Mouse (Mus musculus) small intestine, adult 2 months (tissue): ENCODE measurements around the gene Plekhm1. TPM values are rescaled to one million over a fixed set of nuclear protein-coding genes. Genes with fewer than 3 reads are reported as not detected.

Experiments used
- H3K27ac ChIP-seq: fragments of 200-500 bp; 2 replicates; pipeline ENCODE4 v1.5.1; 2012; ENCODE audit warnings: low read depth, low read length, control low read depth, inconsistent platforms; ENCODE audit not compliant: insufficient read depth
- H3K27me3 ChIP-seq: fragments of 200-500 bp; 2 replicates; pipeline ENCODE4 v1.6.1; 2012; ENCODE audit warnings: mild to moderate bottlenecking, moderate library complexity, low read length, inconsistent platforms; ENCODE audit not compliant: control insufficient read depth, insufficient read depth
- H3K36me3 ChIP-seq: fragments of 200-500 bp; 2 replicates; pipeline ENCODE4 v1.6.1; 2012; ENCODE audit warnings: mild to moderate bottlenecking, low read length, control low read depth, inconsistent platforms; ENCODE audit not compliant: control insufficient read depth, insufficient read depth
- H3K4me1 ChIP-seq: fragments of 200-500 bp; 2 replicates; pipeline ENCODE4 v1.6.1; 2012; ENCODE audit warnings: low read length, inconsistent platforms, mixed read lengths; ENCODE audit not compliant: control insufficient read depth, insufficient read depth, insufficient read length
- H3K4me3 ChIP-seq: fragments of 200-500 bp; 2 replicates; pipeline ENCODE4 v1.5.1; 2012; ENCODE audit warnings: low read depth, mild to moderate bottlenecking, control low read depth, inconsistent platforms, low read length, moderate library complexity
- CTCF ChIP-seq: fragments of 200-500 bp; IDR thresholded peaks from 2 replicates; pipeline ENCODE4 v1.5.1; 2012; ENCODE audit warnings: low read depth, mild to moderate bottlenecking, control low read depth, inconsistent platforms, low read length, moderate library complexity, mixed read lengths; ENCODE audit not compliant: insufficient replicate concordance, insufficient read length; ENCODE audit errors: extremely low read depth
- POLR2A ChIP-seq: fragments of 200-500 bp; IDR thresholded peaks from 2 replicates; pipeline ENCODE4 v1.6.1; 2012; ENCODE audit warnings: low read depth, mild to moderate bottlenecking, control low read depth, inconsistent platforms, low read length, moderate library complexity
- WGBS: fragments of 180-500 bp; shearing (Covaris S2); methylation state at CpG from one replicate; pipeline ENCODE4 v1.1.7; 2018; 5-methylcytosine and 5-hydroxymethylcytosine counted together
- polyA plus RNA-seq: library from polyadenylated mRNA; depleted of rRNA; stranded (reverse); fragments of >200 nt; gene quantifications from 2 replicates; pipeline ENCODE4 v1.2.3, GENCODE M21; 2012

The Plekhm1 gene
- polyA plus RNA-seq, 1 experiment, result 16.6 TPM

GRCm38 (mm10) chr11:103345408-103346091, 66.9 kb downstream of the Plekhm1 start:
- H3K4me3 ChIP-seq, result peak overlapping the region; percentile 57
- peaks cover 16% of the 10 kb centered on the region for H3K36me3 ChIP-seq
- peak overlapping the region; percentile 96 for H3K27ac ChIP-seq
- 28% methylated on average over 7 of the region's 7 CpGs for WGBS
- no peaks in the 10 kb centered on the region for H3K27me3 ChIP-seq
- H3K4me1 ChIP-seq, result peaks cover 46% of the 10 kb centered on the region
- peak; percentile 25; the same call in 1 of the 2 replicates for TF ChIP-seq POLR2A
- no peak for TF ChIP-seq CTCF

- Histone ChIP-seq H3K4me1 (peaks cover 52% of the 10 kb centered on the region), H3K27ac (peak overlapping the region; percentile 96), H3K4me3 (peak overlapping the region; percentile 57), H3K36me3 (peaks cover 17% of the 10 kb centered on the region), H3K27me3 (no peaks in the 10 kb centered on the region)
- WGBS, result 65% methylated on average over 19 of the region's 19 CpGs
- TF ChIP-seq POLR2A (peak; percentile 26; the same call in 1 of the 2 replicates), CTCF (no peak)
Measured at GRCm38 (mm10) chr11:103344494-103345332, 67.8 kb downstream of the Plekhm1 start.

DNA sequence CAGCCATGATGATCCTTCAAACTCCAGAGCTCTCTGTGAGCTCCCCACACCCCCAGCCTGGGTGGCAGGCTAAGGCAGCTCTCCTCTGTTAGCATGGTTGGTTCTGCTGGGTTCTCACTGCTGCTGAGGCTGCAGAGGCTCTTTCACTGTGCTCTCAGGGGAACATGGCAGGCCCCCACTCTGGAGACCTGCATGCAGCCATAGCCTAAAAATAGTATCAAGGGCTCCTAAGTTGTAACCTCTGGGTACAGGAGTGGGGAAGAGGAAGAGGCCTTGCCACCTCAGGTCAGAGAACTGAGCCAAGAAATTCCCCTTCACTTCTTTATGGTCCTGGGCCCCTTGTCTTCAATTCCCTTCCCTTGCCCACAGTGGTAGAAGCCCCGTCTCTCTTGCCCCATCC, 68.6 kb downstream of the Plekhm1 start:
- Histone ChIP-seq H3K4me3 (peak overlapping the region; percentile 57), H3K27ac (no peak overlapping the region), H3K27me3 (no peaks in the 10 kb centered on the region), H3K36me3 (peaks cover 16% of the 10 kb centered on the region), H3K4me1 (peaks cover 58% of the 10 kb centered on the region)
- 77% methylated on average over 1 of the region's 1 CpGs for WGBS
- TF ChIP-seq CTCF (no peak), POLR2A (no peak)

DNA sequence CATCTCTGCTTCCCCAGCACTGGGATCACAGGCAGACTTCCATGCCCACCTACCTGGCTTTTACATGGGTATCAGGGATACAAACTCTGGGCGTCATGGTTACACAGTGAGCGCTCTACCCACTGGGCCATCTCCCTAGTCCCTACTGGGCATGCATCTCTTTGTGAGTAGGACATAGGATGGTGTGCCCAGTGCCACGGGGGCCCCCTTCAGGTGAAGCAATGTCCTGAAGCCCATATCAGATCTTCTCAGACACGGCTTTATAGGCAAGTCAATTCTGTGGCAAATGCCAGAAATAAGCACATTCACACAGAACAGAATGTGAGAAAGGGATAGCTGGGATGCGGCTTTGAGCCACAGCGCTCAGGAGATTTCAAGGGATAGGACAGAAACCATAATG, 69.4 kb downstream of the Plekhm1 start:
- WGBS, result 75% methylated on average over 6 of the region's 6 CpGs
- no peaks in the 10 kb centered on the region for H3K27me3 ChIP-seq
- H3K4me1 ChIP-seq, result peaks cover 58% of the 10 kb centered on the region
- H3K27ac ChIP-seq, result no peak overlapping the region
- H3K4me3 ChIP-seq, result no peak overlapping the region
- H3K36me3 ChIP-seq, result peaks cover 22% of the 10 kb centered on the region
- TF ChIP-seq POLR2A, result no peak
- TF ChIP-seq CTCF, result no peak

DNA sequence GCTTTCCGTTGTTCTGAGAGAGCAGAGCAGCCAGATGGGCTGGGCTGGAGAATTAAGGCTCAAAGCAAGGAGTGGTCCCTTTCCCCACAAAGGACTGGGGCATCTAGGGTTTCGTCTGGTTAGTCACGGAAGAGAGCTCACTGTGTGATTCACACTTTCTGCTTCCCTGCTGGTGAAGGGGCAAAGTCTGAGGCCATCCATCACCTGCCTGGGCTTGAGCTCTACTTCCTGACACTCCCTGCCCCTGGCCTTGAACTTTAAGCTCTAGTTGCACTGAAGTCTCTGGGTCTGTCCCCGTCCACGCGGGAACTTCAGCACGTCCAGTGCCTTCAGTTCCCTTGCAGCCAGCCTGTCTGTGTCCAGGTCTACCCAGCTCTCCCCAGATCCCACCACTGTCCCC, 71.8 kb downstream of the Plekhm1 start:
- Histone ChIP-seq H3K36me3 (peaks cover 39% of the 10 kb centered on the region), H3K4me1 (peaks cover 41% of the 10 kb centered on the region), H3K4me3 (peak overlapping the region; percentile 56; the same call in 1 of the 2 replicates), H3K27me3 (no peaks in the 10 kb centered on the region), H3K27ac (peak overlapping the region; percentile 98)
- TF ChIP-seq CTCF (no peak), POLR2A (peak; percentile 41)
- WGBS, result 25% methylated on average over 7 of the region's 7 CpGs

DNA sequence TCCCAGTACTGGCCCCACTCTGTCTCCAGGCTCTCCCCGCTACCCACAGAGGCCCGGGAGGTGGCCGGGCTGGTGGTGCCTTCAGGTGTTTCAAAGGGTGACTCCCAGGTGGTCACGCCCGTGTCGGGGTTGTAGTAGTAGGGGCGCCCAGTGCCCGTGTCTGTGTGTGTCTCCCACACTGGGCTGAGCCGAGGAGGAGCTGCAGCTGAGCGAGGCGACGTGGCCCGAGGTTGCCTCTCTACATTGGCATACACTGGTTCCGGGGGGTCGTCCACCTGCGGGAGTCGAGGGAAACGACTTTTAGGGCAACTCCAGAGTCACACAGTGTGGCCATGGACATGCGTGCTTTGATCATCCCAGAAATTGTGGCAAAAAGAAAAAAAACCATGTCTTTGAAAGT, 72.4 kb downstream of the Plekhm1 start:
- peak overlapping the region; percentile 56 for H3K4me3 ChIP-seq
- H3K27me3 ChIP-seq, result no peaks in the 10 kb centered on the region
- H3K36me3 ChIP-seq, result peaks cover 39% of the 10 kb centered on the region
- H3K4me1 ChIP-seq, result peaks cover 35% of the 10 kb centered on the region
- peak overlapping the region; percentile 98 for H3K27ac ChIP-seq
- TF ChIP-seq CTCF (no peak), POLR2A (no peak; the same call in 1 of the 2 replicates)
- WGBS, result 23% methylated on average over 19 of the region's 19 CpGs
